Mouse (Mus musculus): Measurements from ENCODE around the gene Kyat1.

Kyat1 gene

GRCm38 (mm10) chr2:30236426-30237198, 31.0 kb upstream of the Kyat1 start:
- in situ Hi-C loops (cut with MboI; ENCODE audit: low pct_unique_long_range_greater_than_20kb in 1 of 2, low sequenced_read_pairs in 2 of 2, unreplicated experiment in 1 of 2), result no loop called here

- in situ Hi-C loops (cut with MboI; ENCODE audit: low pct_unique_long_range_greater_than_20kb in 1 of 2, low sequenced_read_pairs in 2 of 2, unreplicated experiment in 1 of 2), result no loop called here
Observed at GRCm38 (mm10) chr2:30235593-30235992, 29.9 kb upstream of the Kyat1 start.

- in situ Hi-C loops (cut with MboI; ENCODE audit: low pct_unique_long_range_greater_than_20kb in 1 of 2, low sequenced_read_pairs in 2 of 2, unreplicated experiment in 1 of 2), result no loop called here
Observed at GRCm38 (mm10) chr2:30216293-30216692, 10.6 kb upstream of the Kyat1 start.

DNA sequence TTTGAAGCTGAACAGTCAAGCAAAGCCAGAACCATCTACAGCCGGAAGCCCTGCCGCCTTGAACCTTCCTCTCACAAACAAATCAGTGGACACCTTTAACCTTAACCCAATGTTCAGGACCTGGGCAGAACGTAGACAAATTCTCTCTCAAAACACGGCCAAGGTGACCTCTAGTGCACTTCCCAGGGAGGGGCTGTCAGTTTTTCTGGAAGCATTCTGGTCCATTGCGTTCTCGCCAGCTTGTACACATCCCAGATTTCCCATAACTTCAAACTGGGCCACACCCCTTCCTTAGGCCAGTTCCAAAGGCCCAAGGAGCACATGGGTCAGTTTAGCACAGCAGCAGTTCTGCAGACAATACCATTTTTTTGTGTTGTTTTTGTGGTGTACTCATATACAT, 9.8 kb upstream of the Kyat1 start:
- in situ Hi-C loops (cut with MboI; ENCODE audit: low pct_unique_long_range_greater_than_20kb in 1 of 2, low sequenced_read_pairs in 2 of 2, unreplicated experiment in 1 of 2), result no loop called here

DNA sequence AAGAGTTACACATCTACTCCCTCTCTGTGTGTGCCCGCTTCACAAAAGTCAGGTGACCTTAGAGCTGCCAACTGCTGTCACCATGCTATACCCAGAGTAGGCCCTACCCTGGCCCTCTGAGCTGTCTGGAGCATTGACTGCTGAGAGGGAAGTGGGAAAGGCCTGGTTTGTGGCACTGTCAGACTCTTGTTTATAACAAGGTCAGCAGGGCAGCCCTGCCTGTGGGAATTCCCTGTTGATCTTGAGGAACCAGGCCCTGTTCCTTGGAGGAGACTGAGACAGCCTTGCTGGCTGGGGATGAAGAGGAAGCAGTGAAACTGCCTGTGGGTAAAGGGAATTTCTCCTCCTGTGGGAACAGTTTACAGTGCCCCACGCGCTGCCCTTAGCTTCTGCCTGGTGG, 9.1 kb upstream of the Kyat1 start:
- in situ Hi-C loops (cut with MboI; ENCODE audit: low pct_unique_long_range_greater_than_20kb in 1 of 2, low sequenced_read_pairs in 2 of 2, unreplicated experiment in 1 of 2), result no loop called here

- in situ Hi-C loops (cut with MboI; ENCODE audit: low pct_unique_long_range_greater_than_20kb in 1 of 2, low sequenced_read_pairs in 2 of 2, unreplicated experiment in 1 of 2), result no loop called here
Observed at GRCm38 (mm10) chr2:30212951-30213350, 7.3 kb upstream of the Kyat1 start.

- in situ Hi-C loops (cut with MboI; ENCODE audit: low pct_unique_long_range_greater_than_20kb in 1 of 2, low sequenced_read_pairs in 2 of 2, unreplicated experiment in 1 of 2), result no loop called here
Observed at GRCm38 (mm10) chr2:30212169-30212545, 6.5 kb upstream of the Kyat1 start.

DNA sequence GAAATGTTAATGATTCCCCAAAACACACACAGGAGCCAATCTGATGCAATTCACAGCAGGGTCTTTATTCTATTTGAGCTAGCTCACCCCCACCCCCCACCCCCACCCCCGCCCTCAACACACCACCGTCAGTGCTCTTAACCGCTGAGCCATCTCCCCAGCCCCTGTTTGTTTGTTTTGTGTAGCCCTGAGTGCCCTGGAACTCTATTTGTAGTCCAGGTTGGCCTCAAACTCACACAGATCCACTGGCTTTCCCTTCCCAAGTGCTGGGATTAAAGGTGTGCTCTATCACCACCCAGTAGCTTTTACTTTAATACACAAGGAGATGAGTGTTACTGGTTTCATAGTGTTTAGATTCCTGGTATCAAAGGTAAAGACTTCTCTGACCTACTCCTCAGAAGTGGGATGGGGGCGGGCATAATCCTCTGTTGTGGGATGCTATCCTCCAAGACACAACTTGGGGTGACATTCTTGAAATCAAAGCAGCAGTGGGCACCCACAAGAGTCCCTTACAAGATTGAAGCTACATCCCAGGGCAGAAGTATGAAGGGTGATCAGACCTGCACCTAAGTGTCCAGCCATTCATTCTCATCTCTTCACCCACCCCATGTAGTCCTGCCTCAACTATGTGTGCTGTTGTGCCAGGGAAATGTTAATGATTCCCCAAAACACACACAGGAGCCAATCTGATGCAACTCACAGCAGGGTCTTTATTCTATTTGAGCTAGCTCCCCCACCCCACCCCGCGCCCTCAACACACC, 5.9 kb upstream of the Kyat1 start:
- in situ Hi-C loops (cut with MboI; ENCODE audit: low pct_unique_long_range_greater_than_20kb in 1 of 2, low sequenced_read_pairs in 2 of 2, unreplicated experiment in 1 of 2), result no loop called here

DNA sequence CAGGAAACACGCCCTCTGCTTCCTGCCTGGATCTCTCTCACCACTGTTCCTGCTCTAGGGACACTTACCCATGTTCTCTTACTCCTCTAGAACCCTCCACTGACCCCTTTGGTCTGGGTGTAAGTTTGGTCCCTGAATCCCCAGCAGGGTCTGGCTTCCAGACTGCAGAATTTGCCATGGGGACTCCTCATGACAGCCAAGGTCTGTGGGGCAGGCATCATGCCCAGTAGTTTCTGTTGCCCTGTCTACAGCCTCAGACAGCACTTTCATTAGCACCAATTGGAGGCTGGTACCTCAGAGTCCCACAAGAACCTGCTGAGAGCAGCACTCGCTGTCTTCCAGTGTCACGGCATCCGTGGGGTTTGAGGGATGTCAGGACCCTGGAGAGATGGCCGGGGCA, 2.2 kb upstream of the Kyat1 start:
- in situ Hi-C loops (cut with MboI; ENCODE audit: low pct_unique_long_range_greater_than_20kb in 1 of 2, low sequenced_read_pairs in 2 of 2, unreplicated experiment in 1 of 2), result loop anchor here in 1 of 2 experiments (5.0 kb wide), 2 partner anchors 34 to 36 kb away; partner anchors contain the start of genes Endog and Gm28035

DNA sequence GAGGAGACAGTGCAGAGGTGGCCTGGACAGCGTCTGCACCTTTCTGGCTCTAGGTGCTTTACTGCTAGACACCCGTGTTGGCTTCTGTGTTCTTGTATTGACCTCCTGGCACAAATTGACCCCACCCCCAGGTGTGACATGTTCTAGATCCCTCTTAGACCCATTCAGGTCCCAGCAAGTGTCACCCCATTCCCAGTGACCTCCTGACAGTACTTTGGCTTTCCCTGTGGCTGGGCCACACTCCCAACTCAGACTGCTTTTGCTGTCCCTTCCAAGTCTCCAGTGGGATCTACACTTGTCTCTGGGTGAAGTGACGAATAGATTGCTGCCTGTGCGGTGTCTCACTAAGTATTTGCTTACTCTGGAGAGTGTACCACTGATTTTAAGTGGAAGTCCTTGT, 1.8 kb upstream of the Kyat1 start:
- in situ Hi-C loops (cut with MboI; ENCODE audit: low pct_unique_long_range_greater_than_20kb in 1 of 2, low sequenced_read_pairs in 2 of 2, unreplicated experiment in 1 of 2), result loop anchor here in 1 of 2 experiments (5.0 kb wide), 2 partner anchors 35 kb away; partner anchors contain the start of genes Endog and Gm28035

- in situ Hi-C loops (cut with MboI; ENCODE audit: low pct_unique_long_range_greater_than_20kb in 1 of 2, low sequenced_read_pairs in 2 of 2, unreplicated experiment in 1 of 2), result loop anchor here in 1 of 2 experiments (5.0 kb wide), 2 partner anchors 33 to 37 kb away; partner anchors contain the start of genes Endog and Gm28035
Observed at GRCm38 (mm10) chr2:30205255-30205628, 405 bp downstream of the Kyat1 start.

- in situ Hi-C loops (cut with MboI; ENCODE audit: low pct_unique_long_range_greater_than_20kb in 1 of 2, low sequenced_read_pairs in 2 of 2, unreplicated experiment in 1 of 2), result no loop called here
Observed at GRCm38 (mm10) chr2:30203439-30203838, 2.2 kb downstream of the Kyat1 start.

DNA sequence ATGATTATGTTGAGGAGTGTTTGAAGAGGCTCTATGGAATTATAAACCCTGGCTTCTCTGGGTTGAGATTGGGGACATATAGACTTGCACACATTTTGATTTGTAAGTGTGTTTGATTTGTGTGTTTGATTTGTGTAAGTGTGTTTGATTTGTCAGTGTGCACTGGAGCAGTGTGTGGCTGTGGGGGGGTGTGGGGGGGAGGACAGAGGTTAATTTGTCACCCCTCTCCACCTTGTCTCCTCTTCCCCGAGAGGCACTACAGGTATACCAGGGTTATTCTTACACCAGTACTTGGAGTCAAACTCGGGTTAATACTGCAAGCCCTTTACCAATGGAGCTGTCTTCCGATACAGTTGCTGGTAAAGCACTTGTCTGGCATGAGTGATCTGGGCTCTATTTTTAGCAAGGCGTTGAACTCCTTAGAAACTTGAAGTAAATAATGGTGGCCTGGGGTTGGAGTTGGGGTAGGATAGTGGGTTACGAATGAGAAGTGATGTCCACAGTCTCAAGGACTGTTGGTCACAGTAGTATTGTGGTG, 5.2 kb downstream of the Kyat1 start:
- in situ Hi-C loops (cut with MboI; ENCODE audit: low pct_unique_long_range_greater_than_20kb in 1 of 2, low sequenced_read_pairs in 2 of 2, unreplicated experiment in 1 of 2), result no loop called here

GRCm38 (mm10) chr2:30199984-30200383, 5.7 kb downstream of the Kyat1 start:
- in situ Hi-C loops (cut with MboI; ENCODE audit: low pct_unique_long_range_greater_than_20kb in 1 of 2, low sequenced_read_pairs in 2 of 2, unreplicated experiment in 1 of 2), result no loop called here

DNA sequence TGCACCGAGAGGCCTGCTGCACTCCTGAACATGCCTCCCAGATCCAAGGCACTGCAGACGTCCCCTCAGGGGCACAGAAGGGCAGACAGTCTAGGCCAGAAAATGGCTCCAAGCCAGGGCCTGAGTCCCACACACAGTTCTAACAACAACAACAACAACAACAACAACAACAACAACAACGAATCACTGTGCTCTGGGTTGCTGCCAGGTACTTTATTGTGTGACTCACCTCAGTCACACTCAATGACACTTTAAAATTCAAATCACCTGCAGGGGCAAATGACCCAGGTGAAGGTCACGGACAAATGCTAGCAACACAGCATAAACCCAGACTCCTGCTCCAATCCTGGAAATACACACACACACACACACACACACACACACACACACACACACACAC, 7.6 kb downstream of the Kyat1 start:
- in situ Hi-C loops (cut with MboI; ENCODE audit: low pct_unique_long_range_greater_than_20kb in 1 of 2, low sequenced_read_pairs in 2 of 2, unreplicated experiment in 1 of 2), result no loop called here

DNA sequence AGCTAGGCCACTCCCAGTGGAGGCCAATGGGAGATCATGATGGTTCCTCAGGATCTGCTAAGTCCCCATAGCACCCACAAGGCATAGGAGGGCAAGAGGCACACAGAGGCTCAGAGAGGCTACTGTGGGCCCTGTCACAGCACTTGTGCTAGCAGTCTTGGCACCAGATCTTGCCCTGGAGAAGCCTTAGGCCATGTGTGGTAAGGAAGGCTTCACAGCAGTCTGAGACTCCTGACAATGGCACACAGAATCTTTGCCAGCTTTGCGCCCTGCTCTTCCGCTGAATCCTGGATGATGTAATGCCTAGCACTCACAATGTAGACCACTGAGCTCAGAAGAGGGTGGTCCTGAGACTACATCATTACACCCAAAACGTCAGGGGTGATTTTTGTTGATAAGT, 11.0 kb downstream of the Kyat1 start:
- in situ Hi-C loops (cut with MboI; ENCODE audit: low pct_unique_long_range_greater_than_20kb in 1 of 2, low sequenced_read_pairs in 2 of 2, unreplicated experiment in 1 of 2), result loop anchor here in 1 of 2 experiments (5.0 kb wide), 1 partner anchor 88 kb away; the partner anchor contains the start of gene Gm28038

DNA sequence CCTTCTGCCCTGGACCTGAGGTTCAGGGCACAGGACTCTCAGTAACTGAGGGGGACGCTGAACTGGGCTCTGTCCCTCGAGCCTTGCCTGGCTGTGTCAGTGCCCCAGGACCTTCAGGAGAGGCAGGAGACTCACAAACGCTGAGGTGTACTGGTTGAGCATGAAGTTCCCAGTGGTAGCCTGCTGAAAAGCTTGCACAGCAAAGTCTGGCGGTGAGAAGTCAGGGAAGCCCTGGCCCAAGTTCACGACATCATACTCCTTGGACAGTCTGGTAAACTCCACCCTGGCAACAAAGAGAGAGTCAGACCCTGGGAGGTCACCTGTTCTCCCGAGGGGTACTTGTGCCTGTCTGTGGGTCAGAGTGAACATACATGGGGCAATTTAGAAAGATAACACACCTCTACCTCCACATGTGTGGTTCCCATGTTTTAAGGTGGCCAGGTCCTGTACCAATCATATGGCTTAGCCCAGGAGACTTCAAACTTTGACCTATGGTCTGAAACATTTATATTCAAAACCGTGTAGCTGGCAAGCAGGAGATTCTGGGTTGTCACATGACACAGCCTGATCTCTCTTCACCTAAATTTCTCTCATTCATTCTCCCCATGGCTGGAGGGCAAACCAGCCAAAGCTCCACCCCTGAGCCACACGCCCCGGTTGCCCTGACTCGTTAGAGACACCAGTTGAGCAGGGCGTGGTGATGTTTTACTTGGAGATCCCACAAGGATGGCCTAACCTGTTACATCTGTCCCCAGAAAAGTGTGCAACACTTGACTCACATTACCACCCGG, 13.7 kb downstream of the Kyat1 start:
- in situ Hi-C loops (cut with MboI; ENCODE audit: low pct_unique_long_range_greater_than_20kb in 1 of 2, low sequenced_read_pairs in 2 of 2, unreplicated experiment in 1 of 2), result loop anchor here in 1 of 2 experiments (5.0 kb wide), 1 partner anchor 90 kb away; the partner anchor contains the start of gene Gm28038

GRCm38 (mm10) chr2:30185681-30186080, 20.0 kb downstream of the Kyat1 start:
- in situ Hi-C loops (cut with MboI; ENCODE audit: low pct_unique_long_range_greater_than_20kb in 1 of 2, low sequenced_read_pairs in 2 of 2, unreplicated experiment in 1 of 2), result no loop called here

- in situ Hi-C loops (cut with MboI; ENCODE audit: low pct_unique_long_range_greater_than_20kb in 1 of 2, low sequenced_read_pairs in 2 of 2, unreplicated experiment in 1 of 2), result no loop called here
Observed at GRCm38 (mm10) chr2:30185276-30185675, 20.4 kb downstream of the Kyat1 start.
